Mouse (Mus musculus): ENCODE data around the gene Ubash3b. TPM values are rescaled to one million over a fixed set of nuclear protein-coding genes. Genes with fewer than 3 reads are reported as not detected.
A peak's percentile ranks its signal among the peaks of the same experiment; 100 is the strongest.

The Ubash3b gene
- total RNA-seq, 2 experiments from 2014 or later: 0.31 to 0.81 TPM

DNA sequence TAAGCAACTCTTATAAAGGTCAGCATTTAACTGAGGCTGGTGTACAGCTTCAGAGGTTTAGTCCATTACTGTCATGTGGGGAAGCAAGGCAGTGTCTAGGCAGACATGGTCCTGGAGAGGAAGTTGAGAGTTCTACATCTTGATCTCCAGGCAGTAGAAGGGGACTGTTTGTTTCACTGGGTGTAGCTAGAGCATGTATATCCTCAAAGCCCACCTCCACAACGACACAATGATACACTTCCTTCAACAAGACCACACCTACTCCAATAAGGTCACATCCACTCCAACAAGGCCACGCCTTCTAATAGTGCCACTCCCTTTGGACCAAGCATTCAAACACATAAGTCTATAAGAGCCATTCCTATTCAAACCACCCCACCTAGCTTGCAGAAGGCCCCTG lies 7.2 kb upstream of the Ubash3b start:
- intact Hi-C loops (cut with DNase I): no loop called here
- DNase-seq: no peak

DNA sequence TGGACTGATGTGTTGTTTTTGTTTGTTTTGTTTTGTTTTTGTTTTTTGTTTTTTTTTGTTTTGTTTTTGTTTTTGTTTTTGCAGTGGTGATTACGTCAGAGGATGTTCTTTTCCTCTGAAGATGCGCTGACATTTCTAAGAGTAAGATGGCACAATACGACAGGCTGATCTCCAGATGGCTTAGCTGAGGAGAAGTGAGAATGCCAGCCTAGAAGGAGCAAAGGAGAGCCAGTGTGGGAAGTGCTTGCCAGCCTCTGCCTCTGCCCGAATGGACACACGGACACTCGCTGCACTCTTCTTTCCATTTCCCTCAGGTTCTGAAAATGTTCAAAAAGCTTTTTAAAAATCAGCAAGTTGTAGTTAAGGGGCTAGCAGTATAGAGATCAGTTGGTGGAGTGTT lies 6.7 kb upstream of the Ubash3b start:
- intact Hi-C loops (cut with DNase I): no loop called here
- no peak for DNase-seq

DNA sequence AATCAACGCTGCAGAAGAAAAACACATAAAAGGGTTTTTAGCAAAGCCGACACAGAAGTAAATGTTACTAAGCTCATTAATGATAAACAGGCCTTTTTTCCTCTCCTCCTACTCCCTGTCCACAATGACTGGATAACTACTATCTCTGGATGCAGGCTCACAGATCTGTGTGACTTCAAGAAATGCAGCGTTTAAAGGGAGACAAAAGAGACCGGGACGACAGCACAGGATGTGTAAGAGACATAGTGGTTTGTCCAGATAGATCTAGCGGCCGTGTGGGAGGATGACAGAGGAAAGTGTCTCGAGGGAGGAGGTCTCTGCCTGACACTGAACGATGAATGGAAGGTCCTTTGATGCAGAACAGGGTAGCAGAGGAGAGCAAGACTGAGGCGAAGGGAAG lies 5.4 kb upstream of the Ubash3b start:
- DNase-seq: no peak
- intact Hi-C loops (cut with DNase I): no loop called here

DNA sequence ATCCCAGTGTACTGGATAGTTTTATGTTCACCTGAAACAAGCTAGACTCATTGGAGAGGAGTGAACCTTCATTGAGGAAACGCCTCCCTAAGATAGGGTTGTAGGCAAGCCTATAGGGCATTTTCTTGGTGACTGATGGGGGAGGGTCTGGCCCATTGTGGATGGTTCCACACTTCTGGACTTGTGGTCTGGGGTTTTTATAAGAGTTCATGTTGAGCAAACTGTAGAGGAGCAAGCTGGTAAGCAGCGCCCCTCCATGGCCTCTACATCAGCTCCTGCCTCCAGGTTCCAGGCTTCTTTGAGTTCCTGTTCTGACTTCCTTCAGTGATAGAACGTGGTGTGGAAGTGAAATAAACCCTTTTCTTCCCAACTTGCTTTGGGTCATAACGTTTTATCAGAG lies 866 bp upstream of the Ubash3b start:
- DNase-seq: no peak
- intact Hi-C loops (cut with DNase I): no loop called here

DNA sequence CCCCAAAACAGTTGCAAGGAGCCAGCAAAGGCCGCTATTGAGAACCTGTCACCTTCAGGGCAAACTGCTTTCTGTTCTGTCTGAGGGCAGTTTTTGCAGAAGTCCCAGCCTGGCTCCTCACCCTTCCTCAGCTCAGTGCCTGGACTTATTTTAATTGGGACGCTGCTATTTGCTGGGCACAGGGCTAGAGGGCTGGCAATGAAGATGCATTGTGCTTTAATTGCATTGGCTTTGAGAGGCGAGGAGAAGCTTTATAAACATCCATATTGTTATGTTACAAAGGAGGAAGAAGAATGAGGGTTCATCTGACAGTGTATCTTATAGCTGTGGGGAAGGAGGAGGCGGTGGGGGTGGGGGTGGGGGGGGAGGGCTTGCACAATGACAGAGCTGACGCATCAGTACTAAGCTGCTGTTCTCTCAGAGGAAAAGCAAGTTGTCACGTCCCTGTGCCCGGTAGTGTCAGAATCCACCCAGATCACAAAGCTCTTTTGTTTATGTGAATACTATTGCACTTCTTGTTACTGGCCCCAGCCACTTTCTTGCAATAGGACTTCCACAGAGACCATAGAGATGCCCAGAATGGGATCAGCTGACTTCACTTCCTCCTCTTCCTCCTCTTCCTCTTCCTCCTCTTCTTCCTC lies 841 bp downstream of the Ubash3b start:
- intact Hi-C loops (cut with DNase I): no loop called here
- DNase-seq: no peak

DNA sequence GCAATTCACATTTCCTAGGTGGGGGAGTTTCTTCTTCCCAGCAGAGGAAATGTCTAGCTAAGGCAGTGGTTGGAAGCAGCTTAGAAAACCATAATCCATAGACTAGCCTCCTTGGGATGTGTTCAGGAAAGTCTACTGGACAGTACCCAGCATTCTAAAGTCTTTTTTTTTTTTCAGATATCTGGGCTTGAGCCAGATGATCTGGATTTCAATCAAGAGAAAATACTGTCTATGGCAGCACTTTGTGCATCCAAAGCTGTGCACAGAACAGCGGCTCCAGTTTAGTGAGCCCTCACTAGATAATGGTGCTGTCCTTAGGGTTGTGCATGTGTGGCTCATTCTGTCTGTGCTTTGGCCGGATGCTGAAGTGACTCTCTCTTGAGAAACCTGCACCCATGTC lies 2.3 kb downstream of the Ubash3b start:
- no peak for DNase-seq
- intact Hi-C loops (cut with DNase I): no loop called here

DNA sequence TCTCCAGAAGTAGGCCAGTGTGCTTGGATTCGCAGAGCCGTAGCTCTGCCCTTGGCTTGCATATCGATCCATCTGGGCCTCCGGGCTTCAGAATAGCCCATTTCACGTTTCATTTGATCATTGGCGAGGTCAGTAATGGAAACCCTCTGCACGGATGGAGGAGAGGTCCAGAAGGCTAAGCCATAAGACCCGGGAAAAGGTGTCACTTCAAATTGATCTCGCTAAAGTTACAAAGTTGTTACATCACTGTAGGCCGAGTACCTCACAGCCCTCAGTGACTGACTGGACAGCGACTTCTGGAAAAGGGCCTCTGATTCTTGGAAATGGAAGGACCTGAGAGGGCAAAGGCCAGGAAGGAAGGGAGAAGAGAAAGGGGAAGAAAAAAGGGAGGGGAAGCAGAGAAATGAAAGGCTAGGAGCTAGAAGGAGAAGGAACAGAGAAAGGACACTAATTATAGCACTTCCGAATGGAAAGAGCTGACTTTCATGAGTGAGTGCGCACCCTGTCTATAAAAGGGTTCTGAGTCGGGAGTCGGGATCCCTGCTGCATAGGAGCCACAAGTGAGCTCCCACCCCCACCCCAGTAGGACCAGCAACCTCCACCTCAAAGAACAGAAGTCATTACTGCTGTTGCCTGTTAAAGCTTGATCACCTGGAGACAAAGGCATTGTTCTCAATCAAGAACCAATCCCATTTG lies 3.5 kb downstream of the Ubash3b start:
- DNase-seq: no peak
- intact Hi-C loops (cut with DNase I): no loop called here

DNA sequence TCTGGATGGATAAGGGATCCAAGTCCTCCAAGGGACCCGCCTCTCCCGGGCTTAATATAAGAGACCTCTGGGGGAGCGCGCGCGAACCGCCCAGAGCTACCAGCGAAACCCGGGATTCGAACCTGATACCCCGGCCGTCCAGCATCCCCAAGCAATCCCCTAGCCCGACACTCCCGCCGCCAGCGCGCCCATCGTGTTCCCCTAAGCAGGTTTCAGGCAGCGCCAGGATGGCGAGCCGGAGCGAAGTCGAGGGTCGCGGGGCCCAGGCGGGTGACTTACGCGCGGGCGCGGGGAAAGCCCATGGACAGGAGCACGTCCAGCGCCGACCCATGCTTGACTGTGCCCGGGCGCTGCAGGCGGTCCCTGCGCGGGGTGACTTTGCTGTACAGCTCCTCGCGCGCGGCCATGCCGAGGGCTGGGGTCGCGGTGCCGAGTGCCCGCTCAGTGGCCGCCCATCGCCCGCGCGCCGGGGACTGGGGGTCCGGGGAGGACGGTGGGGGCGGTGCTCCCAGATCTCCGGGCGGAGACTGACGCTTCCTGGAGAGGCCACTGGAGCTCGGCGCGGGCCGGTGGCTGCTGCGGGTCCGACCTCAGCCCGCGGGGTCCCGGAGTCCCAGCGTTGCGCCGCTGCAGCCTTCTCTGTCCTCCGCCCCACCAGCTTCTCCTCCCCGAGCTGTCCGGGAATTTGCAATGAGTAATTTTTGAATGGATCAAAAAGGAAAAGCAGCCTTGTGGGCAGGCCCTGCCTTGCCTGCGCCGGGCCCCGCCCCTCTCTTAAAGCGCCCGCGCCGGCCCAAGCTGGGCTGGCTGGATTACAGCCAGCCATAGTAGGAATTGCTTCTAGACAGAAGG lies 4.3 kb downstream of the Ubash3b start:
- intact Hi-C loops (cut with DNase I): no loop called here
- DNase-seq: peak; percentile 59 to 61

DNA sequence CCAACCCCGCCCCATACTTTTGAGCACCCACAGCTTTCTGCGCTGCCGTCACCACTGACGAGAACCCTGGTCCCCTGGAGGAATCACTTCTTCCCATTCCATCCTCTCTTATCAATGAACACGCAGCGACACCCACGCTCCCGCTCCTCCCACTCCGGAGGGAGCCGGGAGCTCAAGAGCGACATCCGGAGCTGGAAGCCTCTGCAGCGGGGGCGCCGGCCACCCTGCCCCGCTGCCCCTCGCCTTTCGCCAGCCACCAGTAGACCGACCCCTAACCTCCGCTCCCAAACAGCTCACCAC lies 4.8 kb downstream of the Ubash3b start:
- intact Hi-C loops (cut with DNase I): no loop called here
- DNase-seq: no peak

DNA sequence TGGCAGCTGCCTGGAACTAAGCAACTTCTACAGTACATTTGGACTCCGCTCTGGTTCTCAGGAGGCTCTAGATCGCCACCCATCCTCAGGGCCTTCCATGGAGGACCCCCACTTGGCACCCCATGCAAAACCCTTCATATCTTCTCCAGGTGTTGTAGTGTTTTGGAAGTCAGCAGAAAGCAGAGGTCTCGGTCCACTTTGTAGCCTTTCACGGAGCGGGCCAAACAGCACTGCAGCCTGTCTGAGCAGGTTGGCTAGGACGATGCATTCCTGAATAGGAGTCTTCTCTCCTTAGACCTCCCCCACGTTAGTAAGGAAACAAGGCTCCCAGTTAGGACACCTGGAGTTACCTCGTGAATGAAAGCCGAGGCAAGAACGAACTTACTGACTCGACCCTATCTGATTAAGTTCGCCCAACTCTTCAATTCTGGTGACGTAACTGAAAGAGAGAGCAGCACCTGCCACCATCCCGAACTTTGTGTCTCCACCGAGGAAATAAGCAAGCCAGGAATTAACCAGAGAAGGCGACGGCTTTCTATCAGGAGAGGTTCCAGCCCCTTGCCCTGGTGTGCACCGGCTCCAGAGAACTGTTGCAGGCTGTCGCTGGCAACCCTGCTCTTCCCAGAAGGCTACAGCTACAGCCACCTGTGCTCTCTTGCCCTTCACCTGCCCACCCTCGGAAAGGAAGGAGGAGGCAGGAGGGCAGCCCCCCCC lies 5.3 kb downstream of the Ubash3b start:
- intact Hi-C loops (cut with DNase I): no loop called here
- no peak for DNase-seq

DNA sequence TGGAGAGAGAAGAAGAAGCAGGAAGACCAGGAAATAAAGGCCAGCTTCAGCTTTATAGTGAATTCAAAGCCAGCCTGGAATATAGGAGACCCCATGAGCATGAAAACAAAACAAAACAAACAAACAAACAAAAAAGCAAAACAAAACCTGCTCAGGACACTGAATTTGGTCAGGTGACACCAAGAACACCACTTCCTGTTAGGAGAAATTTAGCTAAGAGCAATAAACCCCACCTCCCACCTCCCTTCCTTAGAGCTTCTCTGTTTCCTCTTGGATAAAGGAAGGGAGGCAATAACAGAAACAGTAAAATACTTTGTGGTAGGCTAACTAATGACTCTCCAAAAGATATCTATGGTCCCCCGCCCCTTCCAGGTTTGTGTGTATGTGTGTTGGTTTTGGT lies 7.5 kb downstream of the Ubash3b start:
- no peak for DNase-seq
- intact Hi-C loops (cut with DNase I): no loop called here

DNA sequence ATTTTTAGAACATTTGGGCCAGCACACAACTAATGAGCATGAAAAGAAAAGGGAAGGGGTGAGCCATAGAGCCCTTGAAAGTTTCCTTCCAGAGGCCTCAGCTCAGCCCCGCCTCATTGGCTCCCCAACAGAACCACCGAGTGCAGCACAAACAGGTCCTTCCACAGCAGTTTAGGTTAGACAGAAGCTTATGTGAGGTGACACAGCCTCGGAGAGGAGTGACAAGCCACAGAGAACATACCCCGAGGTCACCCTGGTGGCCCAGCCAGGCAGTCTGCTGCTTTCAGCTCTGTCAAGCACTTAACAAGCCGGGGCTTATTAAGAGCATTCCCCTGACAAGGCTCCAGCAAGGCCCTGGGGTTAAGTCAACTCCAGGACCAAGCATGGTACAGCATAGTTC lies 8.4 kb downstream of the Ubash3b start:
- no peak for DNase-seq
- intact Hi-C loops (cut with DNase I): no loop called here

DNA sequence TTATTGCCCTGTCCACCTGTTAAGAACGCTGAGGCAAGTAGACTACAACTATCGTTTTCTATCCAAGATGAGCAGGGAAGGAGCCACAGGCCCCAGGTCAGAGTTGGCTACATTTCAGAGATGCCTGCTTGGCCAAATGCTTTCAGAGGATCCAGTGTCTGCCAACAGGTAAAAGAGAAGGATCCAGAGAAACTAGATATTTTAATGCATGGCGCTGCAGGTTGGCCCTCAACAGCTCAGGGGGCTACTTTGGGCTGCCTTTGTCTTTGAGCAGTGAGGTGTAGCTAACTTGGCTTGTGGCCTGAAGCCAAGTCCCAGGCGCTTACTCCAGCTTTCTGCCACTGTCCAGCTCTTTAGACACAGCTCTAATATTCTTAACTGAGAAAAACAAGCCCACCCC lies 10.0 kb downstream of the Ubash3b start:
- no peak for DNase-seq
- intact Hi-C loops (cut with DNase I): no loop called here

DNA sequence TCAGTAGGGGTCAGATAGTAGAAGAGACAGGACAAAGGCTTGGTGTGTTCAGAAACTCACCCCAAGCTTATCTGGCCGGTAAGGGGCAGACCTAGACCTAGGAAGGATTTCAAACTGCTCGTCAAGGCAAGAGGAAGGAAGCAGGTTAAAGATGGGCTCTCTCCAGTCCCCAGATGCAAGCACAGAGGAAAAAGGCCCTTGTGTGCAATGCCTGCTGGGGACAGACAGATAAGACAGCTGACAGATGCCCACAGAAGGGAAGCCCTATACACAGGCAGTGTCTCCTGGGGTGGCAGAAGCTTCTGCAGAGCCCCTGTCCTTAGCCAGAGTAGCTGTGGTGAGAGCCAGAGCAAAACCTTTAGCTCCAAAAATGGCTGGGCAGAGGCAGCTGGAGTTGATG lies 11.6 kb downstream of the Ubash3b start:
- no peak for DNase-seq
- intact Hi-C loops (cut with DNase I): no loop called here

DNA sequence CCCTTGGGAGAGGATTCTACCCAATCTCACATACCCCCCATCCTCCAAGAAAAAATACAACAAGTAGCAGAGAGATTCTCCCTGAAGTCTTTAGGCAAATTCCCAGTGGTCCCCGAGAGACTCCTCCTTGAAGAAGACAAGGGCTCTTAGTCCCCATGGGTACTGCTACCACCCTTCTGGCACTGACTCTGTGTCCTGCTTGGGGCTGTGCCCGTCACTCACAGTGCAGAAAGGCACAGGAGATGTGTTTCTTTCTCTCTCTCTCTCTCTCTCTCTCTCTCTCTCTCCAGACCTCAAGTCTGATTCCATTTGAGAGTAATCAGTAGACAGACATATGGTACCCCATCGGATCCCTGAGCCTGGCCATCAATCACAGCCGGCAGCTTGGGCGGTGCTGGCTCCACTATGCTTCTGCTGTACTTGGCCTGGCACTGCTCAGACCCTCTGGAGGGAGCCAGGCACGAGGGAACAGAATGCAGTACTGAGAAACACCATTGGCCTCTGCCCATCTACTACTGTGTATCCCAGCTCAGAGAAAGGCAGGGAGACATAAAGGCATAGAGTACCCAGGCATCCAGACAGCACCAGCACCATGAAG lies 12.3 kb downstream of the Ubash3b start:
- intact Hi-C loops (cut with DNase I): no loop called here
- DNase-seq: no peak

DNA sequence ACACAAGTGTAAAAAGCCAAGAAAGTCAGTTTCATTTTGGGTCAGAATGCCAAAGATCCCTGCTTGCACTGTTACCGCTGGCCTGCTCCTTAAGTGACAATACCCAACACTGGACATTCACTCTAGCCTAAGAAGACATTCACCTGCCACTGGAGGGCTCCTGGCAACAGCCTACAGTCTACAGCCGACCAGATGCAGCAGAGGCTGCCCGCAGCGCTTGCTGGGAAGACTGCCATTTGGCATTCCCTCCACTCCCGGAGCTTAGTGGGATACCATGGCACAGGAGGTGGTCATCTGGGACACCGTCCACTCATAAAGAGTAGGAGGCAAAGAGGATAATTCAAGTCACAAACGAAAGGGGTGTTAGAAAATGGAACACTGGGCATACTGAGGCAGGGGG lies 12.9 kb downstream of the Ubash3b start:
- DNase-seq: no peak
- intact Hi-C loops (cut with DNase I): no loop called here

DNA sequence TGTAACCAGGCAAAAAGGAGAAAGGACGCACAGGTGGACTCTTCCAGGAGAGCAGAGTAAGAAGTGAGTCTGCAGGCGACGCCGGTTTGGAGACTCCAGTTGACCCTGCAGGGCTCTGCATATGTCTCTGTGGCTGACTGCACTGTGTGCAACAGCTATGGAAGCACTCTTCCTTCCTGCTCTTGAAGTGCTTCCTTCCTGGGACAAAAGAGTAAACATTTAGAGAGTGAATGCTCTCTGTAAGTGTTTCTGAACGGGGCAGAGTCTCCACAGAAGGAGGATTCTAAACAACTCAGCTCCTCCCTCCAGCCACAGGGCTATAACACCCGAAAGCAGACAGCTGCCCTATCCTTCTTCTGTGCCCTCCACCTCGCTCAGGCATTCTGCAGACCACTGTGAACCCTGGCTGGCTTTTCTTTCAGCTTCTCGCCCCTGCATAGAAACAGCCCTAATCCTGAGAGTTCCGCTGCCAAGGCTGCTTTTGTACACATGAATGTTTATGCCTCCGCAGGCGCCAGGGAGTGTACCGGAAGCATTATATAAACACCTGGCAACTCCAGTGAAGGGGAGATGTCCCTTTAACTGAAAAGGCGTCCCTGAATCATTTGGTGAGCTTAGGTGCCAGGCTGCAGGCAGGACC lies 14.2 kb downstream of the Ubash3b start:
- no peak for DNase-seq
- intact Hi-C loops (cut with DNase I): no loop called here

DNA sequence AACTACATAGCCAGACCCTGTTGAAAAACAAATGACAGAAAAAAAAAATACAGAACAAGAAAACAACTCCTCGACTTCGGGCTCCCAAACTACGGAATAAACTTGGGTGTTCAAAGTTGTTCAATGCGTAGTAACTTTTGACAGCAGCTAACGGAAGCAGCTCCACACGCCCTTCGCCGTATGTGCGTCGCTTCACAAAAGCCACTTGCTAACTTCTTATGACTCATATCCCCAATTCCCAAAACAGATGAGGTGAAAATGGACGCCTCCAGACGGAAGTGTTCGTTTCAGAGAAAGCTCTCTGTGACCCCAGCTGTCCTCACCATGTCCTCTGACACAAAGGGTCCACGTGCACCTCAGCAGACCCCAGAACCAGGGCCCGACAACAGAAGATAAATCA lies 17.7 kb downstream of the Ubash3b start:
- no peak for DNase-seq
- intact Hi-C loops (cut with DNase I): no loop called here

DNA sequence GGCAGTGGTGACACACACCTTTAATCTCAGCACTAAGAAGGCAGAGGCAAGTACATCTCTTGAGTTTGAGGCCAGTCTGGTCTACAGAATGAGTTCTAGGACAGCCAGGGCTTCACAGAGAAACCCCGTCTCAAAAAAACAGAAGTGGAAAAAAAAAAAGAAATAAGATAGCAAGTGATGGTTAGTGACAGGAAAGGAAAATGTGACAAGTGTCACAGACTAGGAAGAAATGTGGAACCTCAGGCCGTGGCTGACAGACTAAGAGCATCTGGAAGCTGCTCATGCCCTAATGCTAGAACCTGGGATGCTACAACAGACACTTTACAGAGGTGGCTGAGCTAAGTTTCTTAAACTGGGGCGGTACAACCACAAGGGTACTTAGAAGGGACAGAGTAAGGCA lies 18.4 kb downstream of the Ubash3b start:
- intact Hi-C loops (cut with DNase I): no loop called here
- DNase-seq: no peak

DNA sequence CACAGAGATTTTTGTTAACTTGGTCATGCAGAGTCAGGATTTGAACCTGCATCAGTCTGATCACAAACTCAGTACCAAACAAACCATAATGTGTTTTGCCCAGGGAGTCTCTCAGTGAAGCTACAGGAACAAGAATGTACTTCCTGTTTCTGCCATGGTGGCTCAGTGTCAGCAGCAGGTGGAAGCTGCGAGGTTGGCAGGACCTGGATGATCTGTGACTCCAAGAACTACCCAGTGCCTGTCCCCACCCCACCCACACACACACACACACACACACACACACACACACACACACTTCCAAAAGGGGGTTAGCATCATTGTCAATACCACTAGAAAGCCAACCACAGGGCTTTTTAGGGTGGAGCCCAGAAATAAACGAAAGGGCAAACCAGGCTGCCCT lies 20.5 kb downstream of the Ubash3b start:
- DNase-seq: no peak
- intact Hi-C loops (cut with DNase I): no loop called here

Measured in gastrocnemius, postnatal 36 days (tissue).